Mouse (Mus musculus): ENCODE data around the gene Nxpe2. TPM values are rescaled to one million over a fixed set of nuclear protein-coding genes. Genes with fewer than 3 reads are reported as not detected.

Gene Nxpe2
- total and polyA plus RNA-seq, 3 experiments, result 19.5 to 44.3 (median 30.5) TPM

DNA sequence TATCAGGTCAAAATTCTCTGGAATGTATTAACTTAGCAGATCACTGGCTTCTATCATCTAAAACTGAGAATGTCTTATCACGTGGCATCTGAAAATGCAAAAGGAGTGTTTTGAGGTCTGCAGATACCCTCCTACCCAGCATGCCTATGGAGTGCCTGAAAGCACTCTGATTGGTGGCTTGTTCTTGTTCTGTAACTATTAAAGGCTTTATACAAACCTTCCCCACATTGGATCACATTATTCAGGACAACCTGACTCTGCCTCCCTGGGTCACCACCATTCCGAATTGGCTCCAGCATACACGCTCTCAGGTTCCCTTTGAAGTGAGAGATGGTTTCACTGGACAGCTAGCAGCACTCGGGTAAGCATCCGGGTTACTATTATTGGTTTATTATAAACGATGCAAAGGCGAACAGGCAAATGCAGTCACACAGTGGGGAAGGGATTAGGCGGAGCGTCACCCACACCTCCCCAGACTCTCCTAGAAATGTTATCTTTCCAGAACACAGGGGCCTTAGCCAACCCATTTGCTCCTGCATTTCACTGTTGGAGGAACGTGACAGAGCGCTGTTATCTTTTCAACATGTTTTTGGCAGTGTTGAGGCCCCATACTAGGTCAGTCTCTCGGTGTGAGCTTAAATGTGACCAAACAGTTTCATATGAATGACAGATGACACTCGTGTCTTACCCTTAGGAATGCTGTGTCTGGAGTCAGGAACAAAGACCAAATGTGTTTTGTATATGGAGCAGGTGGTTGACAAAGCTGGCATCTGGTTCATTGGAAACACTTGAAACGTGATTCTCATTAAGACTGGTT lies 8.8 kb upstream of the Nxpe2 start:
- H3K27ac ChIP-seq (ENCODE audit: insufficient read depth, low read depth), result no peak overlapping the region
- peaks cover 14 to 70% of the 10 kb centered on the region in 2 experiments for H3K36me3 ChIP-seq (replicated peaks in 1 of 2; ENCODE audit: control insufficient read depth in 1 of 2, insufficient read depth in 1 of 2, low read length in 1 of 2)

GRCm38 (mm10) chr9:48360826-48361225 lies 7.6 kb upstream of the Nxpe2 start:
- no peaks in the 10 kb centered on the region for H3K79me2 ChIP-seq (replicated peaks; ENCODE audit: control insufficient read depth, extremely low read depth, insufficient read depth, poor library complexity, severe bottlenecking)
- no peak overlapping the region for H3K4me3 ChIP-seq (replicated peaks in 1 of 3; ENCODE audit: low read depth in 2 of 3, low read length in 2 of 3, poor library complexity in 1 of 3)
- in situ Hi-C loops (cut with MboI; ENCODE audit: low pct_ligation_motif_present, low pct_unique_long_range_greater_than_20kb, low sequenced_read_pairs) (no loop called here), dilution Hi-C loops (cut with MboI; ENCODE audit: extremely low pct_ligation_motif_present, extremely low pct_unique_long_range_greater_than_20kb, low sequenced_read_pairs) (no loop called here)
- H3K27me3 ChIP-seq (replicated peaks), result no peaks in the 10 kb centered on the region
- H3K9ac ChIP-seq (ENCODE audit: insufficient read depth, low read depth), result no peak overlapping the region
- no peak overlapping the region for H3K4me2 ChIP-seq (ENCODE audit: insufficient read depth, low read depth, poor library complexity, severe bottlenecking)
- peaks cover 10 to 42% of the 10 kb centered on the region in 2 experiments; a peak in 3 of 4 replicates for H3K4me1 ChIP-seq (ENCODE audit: control insufficient read depth in 1 of 2, insufficient read depth in 2 of 2)
- peaks cover 14 to 61% of the 10 kb centered on the region in 2 experiments for H3K36me3 ChIP-seq (replicated peaks in 1 of 2; ENCODE audit: control insufficient read depth in 1 of 2, insufficient read depth in 1 of 2, low read length in 1 of 2)
- no peaks in the 10 kb centered on the region for H3K9me3 ChIP-seq (replicated peaks; ENCODE audit: low read length)
- H3K27ac ChIP-seq (ENCODE audit: insufficient read depth, low read depth), result no peak overlapping the region
- DNase-seq (ENCODE audit: extremely low read depth), result no peak
- no peak for TF ChIP-seq POLR2A (IDR thresholded peaks at IDR 0.05; ENCODE audit: low read depth, low read length)
- peak; percentile 7 for TF ChIP-seq RAD21 (IDR thresholded peaks at IDR 0.05; ENCODE audit: low read depth, low read length)
- peak in 1 of 2 experiments; percentile 35; a peak in 1 of 4 replicates for TF ChIP-seq CTCF (conservative IDR thresholded peaks at IDR 0.05 in 1 of 2, IDR thresholded peaks at IDR 0.05 in 1 of 2; ENCODE audit: low read depth in 2 of 2, low read length in 2 of 2)
- TF ChIP-seq TBP (conservative IDR thresholded peaks at IDR 0.05; ENCODE audit: low read depth, low read length), result no peak
- TF ChIP-seq SMC3 (IDR thresholded peaks at IDR 0.05; ENCODE audit: low read depth, low read length), result peak; percentile 18; the same call in 1 of the 2 replicates
- TF ChIP-seq ZKSCAN1 (IDR thresholded peaks at IDR 0.05; ENCODE audit: borderline replicate concordance, low read depth, low read length), result no peak

More for the DNA sequence above, 8.8 kb upstream of the Nxpe2 start:
- dilution Hi-C loops (cut with MboI; ENCODE audit: extremely low pct_ligation_motif_present, extremely low pct_unique_long_range_greater_than_20kb, low sequenced_read_pairs), result no loop called here
- Histone ChIP-seq H3K4me1 (ENCODE audit: control insufficient read depth in 1 of 2, insufficient read depth in 2 of 2) (peaks cover 10 to 35% of the 10 kb centered on the region in 2 experiments; a peak in 3 of 4 replicates), H3K9ac (ENCODE audit: insufficient read depth, low read depth) (no peak overlapping the region), H3K27me3 (replicated peaks) (no peaks in the 10 kb centered on the region), H3K9me3 (replicated peaks; ENCODE audit: low read length) (no peaks in the 10 kb centered on the region), H3K4me2 (ENCODE audit: insufficient read depth, low read depth, poor library complexity, severe bottlenecking) (no peak overlapping the region), H3K4me3 (replicated peaks in 1 of 3; ENCODE audit: low read depth in 2 of 3, low read length in 2 of 3, poor library complexity in 1 of 3) (no peak overlapping the region), H3K79me2 (replicated peaks; ENCODE audit: control insufficient read depth, extremely low read depth, insufficient read depth, poor library complexity, severe bottlenecking) (no peaks in the 10 kb centered on the region)
- in situ Hi-C loops (cut with MboI; ENCODE audit: low pct_ligation_motif_present, low pct_unique_long_range_greater_than_20kb, low sequenced_read_pairs), result no loop called here
- no peak for TF ChIP-seq ETS1 (conservative IDR thresholded peaks at IDR 0.05; ENCODE audit: low read depth, low read length)
- no peak for DNase-seq (ENCODE audit: extremely low read depth)

- DNase-seq (ENCODE audit: extremely low read depth), result peak; percentile 66
- dilution Hi-C loops (cut with MboI; ENCODE audit: extremely low pct_ligation_motif_present, extremely low pct_unique_long_range_greater_than_20kb, low sequenced_read_pairs), result no loop called here
- Histone ChIP-seq H3K4me2 (ENCODE audit: insufficient read depth, low read depth, poor library complexity, severe bottlenecking) (peak overlapping the region; percentile 33; the same call in 1 of the 2 replicates), H3K79me2 (replicated peaks; ENCODE audit: control insufficient read depth, extremely low read depth, insufficient read depth, poor library complexity, severe bottlenecking) (no peaks in the 10 kb centered on the region), H3K27ac (ENCODE audit: insufficient read depth, low read depth) (no peak overlapping the region), H3K9ac (ENCODE audit: insufficient read depth, low read depth) (no peak overlapping the region), H3K4me1 (ENCODE audit: control insufficient read depth in 1 of 2, insufficient read depth in 2 of 2) (peaks cover 13 to 66% of the 10 kb centered on the region in 2 experiments; a peak in 3 of 4 replicates), H3K4me3 (replicated peaks in 1 of 3; ENCODE audit: low read depth in 2 of 3, low read length in 2 of 3, poor library complexity in 1 of 3) (no peak overlapping the region), H3K36me3 (replicated peaks in 1 of 2; ENCODE audit: control insufficient read depth in 1 of 2, insufficient read depth in 1 of 2, low read length in 1 of 2) (peaks cover 11 to 53% of the 10 kb centered on the region in 2 experiments), H3K27me3 (replicated peaks) (no peaks in the 10 kb centered on the region), H3K9me3 (replicated peaks; ENCODE audit: low read length) (no peaks in the 10 kb centered on the region)
- in situ Hi-C loops (cut with MboI; ENCODE audit: low pct_ligation_motif_present, low pct_unique_long_range_greater_than_20kb, low sequenced_read_pairs), result loop anchor here (10.0 kb wide), 1 partner anchor 92 kb away; no protein-coding TSS in a partner anchor
- TF ChIP-seq ZC3H11A (IDR thresholded peaks at IDR 0.05; ENCODE audit: low read depth, low read length), result no peak
- peak; percentile 72 for TF ChIP-seq ETS1 (conservative IDR thresholded peaks at IDR 0.05; ENCODE audit: low read depth, low read length)
- TF ChIP-seq IRF4 (IDR thresholded peaks at IDR 0.05; ENCODE audit: low read depth, low read length), result peak; percentile 84
- TF ChIP-seq SIN3A (IDR thresholded peaks at IDR 0.05; ENCODE audit: low read length), result no peak
- no peak for TF ChIP-seq RCOR1 (conservative IDR thresholded peaks at IDR 0.05; ENCODE audit: low read depth, low read length)
- TF ChIP-seq BHLHE40 (IDR thresholded peaks at IDR 0.05; ENCODE audit: low read depth, low read length), result peak; percentile 95
- peak; percentile 54 for TF ChIP-seq JUN (IDR thresholded peaks at IDR 0.05; ENCODE audit: insufficient read depth, low read depth, low read length)
- peak; percentile 88 for TF ChIP-seq MEF2A (IDR thresholded peaks at IDR 0.05; ENCODE audit: borderline replicate concordance, low read depth, low read length)
- no peak for TF ChIP-seq POLR2AphosphoS2 (IDR thresholded peaks at IDR 0.05; ENCODE audit: low read depth, low read length)
- 0 out of 2 replicates have a peak, but pooled peaks have one; percentile 29 for TF ChIP-seq MAX (IDR thresholded peaks at IDR 0.05; ENCODE audit: low read length)
- peak; percentile 42; the same call in 1 of the 2 replicates for TF ChIP-seq MAZ (IDR thresholded peaks at IDR 0.05; ENCODE audit: low read depth, low read length)
- peak; percentile 46; the same call in 1 of the 2 replicates for TF ChIP-seq JUND (conservative IDR thresholded peaks at IDR 0.05; ENCODE audit: low read depth, low read length)
- no peak for TF ChIP-seq SMC3 (IDR thresholded peaks at IDR 0.05; ENCODE audit: low read depth, low read length)
- TF ChIP-seq ZMIZ1 (IDR thresholded peaks at IDR 0.05; ENCODE audit: low read depth, low read length), result no peak
- peak; percentile 51; the same call in 1 of the 2 replicates for TF ChIP-seq CHD2 (IDR thresholded peaks at IDR 0.05; ENCODE audit: low read length)
- TF ChIP-seq GABPA (IDR thresholded peaks at IDR 0.05; ENCODE audit: insufficient replicate concordance, low read depth, low read length), result no peak
- no peak for TF ChIP-seq POLR2A (IDR thresholded peaks at IDR 0.05; ENCODE audit: low read depth, low read length)
- TF ChIP-seq ZNF384 (IDR thresholded peaks at IDR 0.05; ENCODE audit: low read depth, low read length), result peak; percentile 52
- peak; percentile 51; the same call in 1 of the 2 replicates for TF ChIP-seq TCF12 (IDR thresholded peaks at IDR 0.05; ENCODE audit: low read depth, low read length)
Measured at GRCm38 (mm10) chr9:48357097-48357496, 3.8 kb upstream of the Nxpe2 start.

Data from CH12.LX (cell line).